ENCODE assay signal across 16 mouse cellular contexts in genomic region chr17:28766781-28767515, GRCm38 (mm10). TPM values are rescaled to one million over a fixed set of nuclear protein-coding genes. Genes with fewer than 3 reads are reported as not detected.
DNase-seq lines count a peak whose midpoint lies in the region; TF ChIP-seq lines count a peak whose summit lies in the region.
"Had no signal": no experiment of that assay in that cellular context is flagged by ENCODE, and none has a peak within 500 bp of the region (broad histone marks: within the 10 kb centered on the region; RNA-seq: fewer than 3 reads in every experiment).

No protein-coding gene starts in this region.

- DNase-seq in adrenal gland, adult 2 months: peak; percentile 66
- DNase-seq in adrenal gland, postnatal 25 days: no peak
- DNase-seq in left cerebral cortex, postnatal 4 days: peak; percentile 33
- DNase-seq in left cerebral cortex, adult 8-10 months (ENCODE audit: low spot score in 2 of 2): no peak
- peak; percentile 4 for DNase-seq in brain, embryonic 14.5 days (ENCODE audit: low read depth)
- no peak for DNase-seq in kidney, adult 8-10 months
- DNase-seq: cerebellum, adult 11 months; cerebellum, adult 2 months; cerebellum, adult 9-11 months; cerebellum, postnatal 36 days; embryo, embryonic 11 days; gastrocnemius, postnatal 10 days; gastrocnemius, postnatal 36 days; heart, adult 2 months; heart, postnatal 14 days; heart, postnatal 4 days had no signal

- TF ChIP-seq CTCF in brain, embryonic 14.5 days (IDR thresholded peaks at IDR 0.05; ENCODE audit: borderline replicate concordance, extremely low read depth, insufficient read depth, insufficient read length): no peak

- intact Hi-C loops in left cerebral cortex, postnatal 4 days (cut with DNase I): loop anchor here (10.0 kb wide), 1 partner anchor 158 kb away; no protein-coding TSS in a partner anchor

- TF ChIP-seq POLR2A in brain, embryonic 14.5 days (IDR thresholded peaks at IDR 0.05; ENCODE audit: borderline replicate concordance, extremely low read depth, insufficient read depth, insufficient read length, poor library complexity, severe bottlenecking): no peak

RNA-seq across cellular contexts. Expression of gene Mapk13, which starts 2.1 kb away (rescaled TPM):
- total RNA-seq in adrenal gland, adult 2 months (2021): 100 to 1,000 TPM in 1 of 2 experiments, 10 to 100 TPM in 1; 97.4 to 350 TPM
- 193 and 279 TPM in 2 replicates for polyA plus RNA-seq in adrenal gland, adult 2 months (2012; rRNA removed)
- 189 and 241 TPM in 2 replicates for total RNA-seq in adrenal gland, postnatal 25 days (2021)
- under 1 TPM; 0.72 to 0.83 TPM for total RNA-seq in left cerebral cortex, postnatal 4 days (2021)
- 1 to 10 TPM; 2.1 to 3.4 (median 2.7) TPM for total RNA-seq in left cerebral cortex, adult 8-10 months (2022)
- 1.3 and 2.1 TPM in 2 replicates for polyA plus RNA-seq in brain, embryonic 14.5 days (2012; rRNA removed)
- total RNA-seq: gastrocnemius, postnatal 36 days had no signal

RNA-seq across cellular contexts. Expression of gene Brpf3, which starts 33.9 kb away (rescaled TPM):
- total RNA-seq in adrenal gland, adult 2 months (2021): 100 to 1,000 TPM in 1 of 2 experiments, 10 to 100 TPM in 1; 65.1 to 134 TPM
- polyA plus RNA-seq in adrenal gland, adult 2 months (2012; rRNA removed): 60.3 and 70.1 TPM in 2 replicates
- total RNA-seq in adrenal gland, postnatal 25 days (2021): 91.3 and 122 TPM in 2 replicates
- total RNA-seq in left cerebral cortex, postnatal 4 days (2021): 10 to 100 TPM; 40.4 to 41.5 TPM
- total RNA-seq in left cerebral cortex, adult 8-10 months (2022): 10 to 100 TPM; 44.2 to 56.6 (median 52.6) TPM
- polyA plus RNA-seq in brain, embryonic 14.5 days (2012; rRNA removed): 46.1 and 47.5 TPM in 2 replicates

RNA-seq across cellular contexts. Expression of gene AC170998.1, which starts 41.1 kb away (rescaled TPM):
- total RNA-seq in adrenal gland, adult 2 months (2021): 1 to 10 TPM in 1 of 2 experiments, not detected in 1; 1.7 TPM
- polyA plus RNA-seq in adrenal gland, adult 2 months (2012; rRNA removed): 0.31 and 0.40 TPM in 2 replicates
- 1.7 and 2.2 TPM in 2 replicates for total RNA-seq in adrenal gland, postnatal 25 days (2021)
- 1 to 10 TPM; 2.0 to 3.4 TPM for total RNA-seq in left cerebral cortex, postnatal 4 days (2021)
- total RNA-seq in left cerebral cortex, adult 8-10 months (2022): 1 to 10 TPM; 1.3 to 4.8 (median 1.5) TPM
- polyA plus RNA-seq in brain, embryonic 14.5 days (2012; rRNA removed): 0.53 and 0.89 TPM in 2 replicates

Comparison
In these comparisons a context has a peak if more than half of its experiments do, and no peak if none do; other contexts are left out.
1. DNase-seq: peak in adrenal gland, adult 2 months (single experiment), left cerebral cortex, postnatal 4 days (single experiment) and brain, embryonic 14.5 days (single experiment); none in adrenal gland, postnatal 25 days (single experiment), left cerebral cortex, adult 8-10 months (0 of 2) and kidney, adult 8-10 months (0 of 2).
2. RNA of gene Mapk13, which starts 2.1 kb away (total RNA-seq): 97.4 to 350 TPM in adrenal gland, adult 2 months and 189 to 241 TPM in adrenal gland, postnatal 25 days; 2.1 to 3.4 TPM in left cerebral cortex, adult 8-10 months and 0.72 to 0.83 TPM in left cerebral cortex, postnatal 4 days; every median in the first group is over 10 times any median in the second.